Mouse (Mus musculus) ES-E14 (cell line): ENCODE results near the gene Asic2. TPM values are rescaled to one million over a fixed set of nuclear protein-coding genes. Genes with fewer than 3 reads are reported as not detected.
A peak's percentile ranks its signal among the peaks of the same experiment; 100 is the strongest.

Experiments used
- DNase-seq: peaks from one replicate; pipeline ENCODE4 v3.0.0-alpha.2; 2013; ENCODE audit warnings: low read depth, low spot score
- H3K27ac ChIP-seq: 2 replicates; pipeline ENCODE4 v1.5.1; 2012; ENCODE audit warnings: low read depth, mild to moderate bottlenecking, low read length, moderate library complexity, mixed read lengths; ENCODE audit not compliant: poor library complexity, insufficient read depth, severe bottlenecking
- H3K36me3 ChIP-seq: 2 replicates; pipeline ENCODE4 v1.6.1; 2012; ENCODE audit warnings: mild to moderate bottlenecking, low read length, moderate library complexity, mixed read lengths; ENCODE audit not compliant: control insufficient read depth, poor library complexity, insufficient read depth, severe bottlenecking
- H3K4me1 ChIP-seq, 2 experiments: fragments of 150-350 bp in 1 of 2; sonication (generic) in 1 of 2; 2 replicates each; pipeline ENCODE4 v1.6.1; 2012; ENCODE audit warnings: low read length in 2 of 2, mild to moderate bottlenecking in 1 of 2, mixed read lengths in 1 of 2; ENCODE audit not compliant: control insufficient read depth in 2 of 2, insufficient read depth in 2 of 2, poor library complexity in 1 of 2
- H3K4me3 ChIP-seq, 2 experiments: fragments of 150-350 bp in 1 of 2; sonication (generic) in 1 of 2; 2 replicates each; pipeline ENCODE4 v1.5.1; 2012; ENCODE audit warnings: low read length in 2 of 2, low read depth in 1 of 2, mild to moderate bottlenecking in 1 of 2, mixed read lengths in 1 of 2; ENCODE audit not compliant: insufficient read depth in 1 of 2, poor library complexity in 1 of 2, severe bottlenecking in 1 of 2
- H3K9ac ChIP-seq: 2 replicates; pipeline ENCODE4 v1.6.1; 2012; ENCODE audit warnings: low read depth, mild to moderate bottlenecking, low read length, mixed read lengths; ENCODE audit not compliant: poor library complexity, insufficient read depth, severe bottlenecking
- H3K9me3 ChIP-seq: fragments of 150-350 bp; sonication (generic); 2 replicates; pipeline ENCODE4 v1.6.1; 2012; ENCODE audit warnings: low read depth, mild to moderate bottlenecking, low read length; ENCODE audit not compliant: control insufficient read depth, insufficient read depth
- CHD2 ChIP-seq: IDR thresholded peaks from 2 replicates; pipeline ENCODE4 v1.6.1; 2014; ENCODE audit warnings: mild to moderate bottlenecking, low read depth, low read length, inconsistent platforms
- HCFC1 ChIP-seq: IDR thresholded peaks from 2 replicates; pipeline ENCODE4 v1.6.1; 2012; ENCODE audit warnings: low read length, inconsistent platforms, borderline replicate concordance; ENCODE audit not compliant: insufficient read depth
- MAFK ChIP-seq: IDR thresholded peaks from 2 replicates; pipeline ENCODE4 v1.6.1; 2014; ENCODE audit warnings: mild to moderate bottlenecking, low read depth, low read length, inconsistent platforms; ENCODE audit not compliant: insufficient read depth
- ZC3H11A ChIP-seq: IDR thresholded peaks from 2 replicates; pipeline ENCODE4 v1.6.1; 2012; ENCODE audit warnings: low read depth, mild to moderate bottlenecking, inconsistent platforms, low read length, borderline replicate concordance
- ZNF384 ChIP-seq: IDR thresholded peaks from 2 replicates; pipeline ENCODE4 v1.6.1; 2012; ENCODE audit warnings: low read depth, low read length, inconsistent platforms
- in situ Hi-C, 2 experiments: fragments of 600-800 bp; cut with MboI; formaldehyde crosslinking; loops; one replicate each; pipeline ENCODE4 v1.15.1; 2025; ENCODE audit warnings: low sequenced_read_pairs in 2 of 2, inconsistent platforms in 1 of 2; ENCODE audit not compliant: unreplicated experiment in 2 of 2
- total RNA-seq: library from RNA; depleted of rRNA; stranded (reverse); fragments of 300-350 nt; gene quantifications from 2 replicates; pipeline ENCODE4 v1.2.3, GENCODE M21; 2012

The Asic2 gene
- total RNA-seq, 1 experiment, result 0.13 TPM

DNA sequence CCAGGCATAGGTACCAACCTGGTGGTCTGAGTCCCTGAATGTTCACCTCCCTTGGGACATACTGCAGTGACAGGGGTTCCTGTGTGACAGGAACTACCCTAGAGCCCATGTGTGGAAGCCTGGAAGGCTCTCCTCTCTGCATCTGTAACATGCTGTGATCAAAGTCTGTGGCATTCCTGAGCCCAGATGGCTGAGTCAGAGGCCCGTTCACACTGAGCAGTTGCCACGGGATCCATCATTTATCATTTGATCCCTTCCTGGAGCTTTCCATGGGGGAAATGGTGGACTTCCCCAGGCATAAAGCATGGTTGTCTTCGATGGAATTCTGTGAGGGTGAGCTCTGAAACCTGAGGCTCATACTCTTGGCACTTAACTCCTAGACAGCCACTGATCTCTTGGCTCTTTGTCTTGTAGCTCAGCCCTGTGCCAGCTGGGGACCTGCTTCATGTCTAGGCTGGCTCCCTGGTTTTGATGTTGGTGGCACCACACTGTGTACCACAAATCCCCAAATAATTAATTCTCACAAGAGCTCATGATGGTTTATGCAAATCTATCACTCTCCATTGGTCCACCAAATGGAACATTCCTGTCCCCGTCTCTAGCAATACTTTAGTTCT is 1054.7 kb downstream of the Asic2 start:
- H3K4me3 ChIP-seq, result no peak overlapping the region
- H3K27ac ChIP-seq, result no peak overlapping the region
- TF ChIP-seq CHD2, result no peak
- H3K4me1 ChIP-seq, result no peaks in the 10 kb centered on the region
- in situ Hi-C loops, result no loop called here
- DNase-seq, result no peak
- no peaks in the 10 kb centered on the region for H3K36me3 ChIP-seq
- H3K9ac ChIP-seq, result no peak overlapping the region
- H3K9me3 ChIP-seq, result no peaks in the 10 kb centered on the region

DNA sequence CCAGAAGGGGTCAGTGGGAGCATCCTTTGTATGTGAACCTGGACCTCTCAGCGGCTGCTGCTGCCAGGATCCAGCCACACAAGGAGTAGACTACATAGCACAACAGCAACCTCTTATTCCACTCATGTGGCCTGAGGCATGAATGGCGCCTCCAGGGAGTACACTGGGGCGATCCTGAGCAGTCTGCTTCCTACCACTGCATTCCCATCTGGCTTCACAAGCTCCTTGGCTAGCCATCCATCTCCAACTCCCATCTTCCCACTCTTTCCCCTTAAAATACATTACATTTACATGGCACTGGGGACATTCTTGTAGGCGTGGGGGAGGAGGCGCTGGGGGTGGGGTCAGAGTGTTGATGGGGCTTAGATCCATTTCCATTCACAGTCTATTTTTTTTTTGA is 1055.5 kb downstream of the Asic2 start:
- Histone ChIP-seq H3K9ac (no peak overlapping the region), H3K4me3 (no peak overlapping the region), H3K36me3 (no peaks in the 10 kb centered on the region), H3K9me3 (no peaks in the 10 kb centered on the region), H3K27ac (no peak overlapping the region), H3K4me1 (no peaks in the 10 kb centered on the region)
- no peak for DNase-seq
- TF ChIP-seq ZNF384, result no peak
- no peak for TF ChIP-seq ZC3H11A
- no peak for TF ChIP-seq HCFC1
- TF ChIP-seq CHD2, result no peak
- no peak for TF ChIP-seq MAFK
- in situ Hi-C loops, result no loop called here

DNA sequence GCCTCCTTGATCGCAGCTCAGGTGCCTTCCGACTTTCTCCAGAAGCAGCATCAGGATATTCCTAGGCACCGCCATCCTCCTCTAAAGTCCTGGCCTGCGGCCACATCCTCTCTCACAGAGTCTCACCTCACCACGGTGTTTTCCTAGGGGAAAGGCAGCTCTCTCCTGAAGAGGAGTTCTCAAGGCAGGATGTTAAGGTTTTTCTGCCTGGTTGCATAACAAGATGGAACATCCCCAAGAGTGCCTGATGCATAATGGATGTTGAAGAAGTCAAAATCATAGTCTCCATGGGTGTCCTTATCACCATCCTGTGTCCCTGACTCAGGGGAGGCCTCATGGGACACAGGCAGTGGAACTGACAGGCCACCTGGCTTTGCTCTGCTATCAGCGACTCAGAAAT is 1060.4 kb downstream of the Asic2 start:
- no peak for DNase-seq
- no peak overlapping the region for H3K9ac ChIP-seq
- in situ Hi-C loops, result no loop called here
- TF ChIP-seq HCFC1, result no peak
- no peak for TF ChIP-seq ZNF384
- no peak for TF ChIP-seq CHD2
- no peak for TF ChIP-seq ZC3H11A
- H3K4me1 ChIP-seq, result no peaks in the 10 kb centered on the region
- H3K27ac ChIP-seq, result no peak overlapping the region
- no peaks in the 10 kb centered on the region for H3K9me3 ChIP-seq
- H3K36me3 ChIP-seq, result no peaks in the 10 kb centered on the region
- no peak overlapping the region for H3K4me3 ChIP-seq

DNA sequence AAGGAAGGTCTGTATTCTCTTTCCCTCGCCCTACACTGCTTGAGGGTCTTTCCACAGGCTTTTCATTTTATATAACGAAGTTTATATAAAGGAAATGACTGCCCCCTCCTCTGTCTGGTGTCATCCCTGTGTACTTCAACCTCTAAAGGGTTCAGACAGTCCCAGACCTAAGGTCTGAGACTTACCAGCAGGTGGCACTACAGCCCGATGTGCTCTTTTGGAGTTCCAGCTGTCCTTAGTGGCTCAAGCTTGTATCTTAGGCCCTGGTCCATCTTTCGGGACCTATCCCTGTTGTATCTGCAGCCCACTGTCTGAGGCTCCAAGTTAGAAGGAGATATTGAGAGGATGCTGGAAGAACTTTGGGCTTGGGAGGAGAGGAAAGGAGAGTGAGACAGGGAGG is 1061.8 kb downstream of the Asic2 start:
- in situ Hi-C loops, result no loop called here
- DNase-seq, result peak; percentile 37
- Histone ChIP-seq H3K4me1 (no peaks in the 10 kb centered on the region), H3K9ac (no peak overlapping the region), H3K36me3 (no peaks in the 10 kb centered on the region), H3K27ac (no peak overlapping the region), H3K9me3 (no peaks in the 10 kb centered on the region), H3K4me3 (no peak overlapping the region)
- TF ChIP-seq MAFK, result no peak
- TF ChIP-seq CHD2, result no peak
- no peak for TF ChIP-seq ZC3H11A

DNA sequence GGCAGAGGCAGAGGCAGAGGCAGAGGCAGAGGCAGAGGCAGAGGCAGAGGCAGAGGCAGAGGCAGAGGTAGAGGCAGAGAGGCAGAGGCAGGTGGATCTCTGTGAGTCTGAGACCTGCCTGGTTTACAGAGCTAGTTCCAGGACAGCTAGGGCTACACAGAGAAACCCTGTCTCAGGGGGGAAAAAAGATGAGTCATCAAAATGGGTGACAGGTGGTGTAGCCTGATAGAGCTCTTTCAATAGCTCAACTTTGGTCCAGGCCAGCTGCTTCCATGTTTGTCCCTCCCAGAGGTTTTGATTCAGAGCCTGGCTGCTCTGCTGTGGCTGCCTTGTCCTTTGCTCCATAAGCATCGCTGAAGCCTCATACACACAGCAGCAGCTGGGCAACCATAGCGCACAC is 1063.7 kb downstream of the Asic2 start:
- Histone ChIP-seq H3K9ac (no peak overlapping the region), H3K9me3 (no peaks in the 10 kb centered on the region), H3K36me3 (no peaks in the 10 kb centered on the region), H3K4me3 (no peak overlapping the region), H3K4me1 (no peaks in the 10 kb centered on the region), H3K27ac (no peak overlapping the region)
- TF ChIP-seq CHD2 (no peak), MAFK (peak; percentile 60; the same call in 1 of the 2 replicates), ZC3H11A (no peak), HCFC1 (no peak), ZNF384 (no peak)
- DNase-seq, result no peak
- in situ Hi-C loops, result no loop called here
